Mouse (Mus musculus): ENCODE measurements around the gene Hspa5.
"Not testable (repeated sequence)": the region's sequence is repeated elsewhere in the genome, so short reads cannot be mapped to it uniquely, and the experiment has no call there.

Gene Hspa5

GRCm38 (mm10) chr2:34770951-34771350, 819 bp upstream of the Hspa5 start:
- no peak for DNase-seq (ENCODE audit: low spot score in 2 of 2)

DNA sequence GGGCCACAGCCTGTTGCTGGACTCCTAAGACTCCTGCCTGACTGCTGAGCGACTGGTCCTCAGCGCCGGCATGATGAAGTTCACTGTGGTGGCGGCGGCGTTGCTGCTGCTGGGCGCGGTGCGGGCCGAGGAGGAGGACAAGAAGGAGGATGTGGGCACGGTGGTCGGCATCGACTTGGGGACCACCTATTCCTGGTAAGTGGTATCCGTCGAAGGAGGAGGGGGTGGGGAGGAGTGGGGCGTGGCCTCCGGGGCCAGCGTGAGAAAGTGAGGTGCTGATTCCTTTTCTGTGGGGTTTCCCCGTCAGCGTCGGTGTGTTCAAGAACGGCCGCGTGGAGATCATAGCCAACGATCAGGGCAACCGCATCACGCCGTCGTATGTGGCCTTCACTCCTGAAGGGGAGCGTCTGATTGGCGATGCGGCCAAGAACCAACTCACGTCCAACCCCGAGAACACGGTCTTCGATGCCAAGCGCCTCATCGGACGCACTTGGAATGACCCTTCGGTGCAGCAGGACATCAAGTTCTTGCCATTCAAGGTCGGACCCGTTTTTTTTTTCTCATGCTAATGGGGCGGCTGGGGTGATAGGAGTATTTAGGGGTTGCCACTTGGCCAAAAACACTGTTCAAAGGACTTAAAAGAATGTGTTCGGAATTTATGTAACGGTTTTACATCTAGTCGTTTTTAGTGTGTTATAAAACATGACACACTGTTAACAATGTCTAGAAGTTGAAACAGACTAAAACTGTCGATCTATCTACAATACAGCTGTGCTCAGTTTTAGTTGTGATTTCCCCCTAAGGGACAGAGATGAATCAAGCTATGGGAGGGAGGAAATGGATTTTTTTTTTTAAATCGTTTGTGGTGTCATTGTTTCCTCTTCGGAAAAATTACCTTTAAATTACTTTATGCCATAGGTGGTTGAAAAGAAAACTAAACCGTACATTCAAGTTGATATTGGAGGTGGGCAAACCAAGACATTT, 774 bp downstream of the Hspa5 start:
- DNase-seq (ENCODE audit: low spot score in 2 of 2), result no peak

GRCm38 (mm10) chr2:34773673-34774072, 1.9 kb downstream of the Hspa5 start:
- DNase-seq (ENCODE audit: low spot score in 2 of 2), result no peak

DNA sequence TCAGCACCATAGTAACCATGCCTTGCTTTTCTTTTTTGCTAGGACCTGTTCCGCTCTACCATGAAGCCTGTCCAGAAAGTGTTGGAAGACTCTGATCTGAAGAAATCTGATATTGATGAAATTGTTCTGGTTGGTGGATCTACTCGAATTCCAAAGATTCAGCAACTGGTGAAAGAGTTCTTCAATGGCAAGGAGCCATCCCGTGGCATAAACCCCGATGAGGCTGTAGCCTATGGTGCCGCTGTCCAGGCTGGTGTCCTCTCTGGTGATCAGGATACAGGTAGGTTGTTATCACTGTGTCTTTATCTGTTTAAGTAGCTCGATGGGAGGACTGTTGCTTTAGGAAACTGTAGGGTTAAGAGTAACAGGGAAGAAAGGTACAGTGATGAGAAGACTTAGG, 2.7 kb downstream of the Hspa5 start:
- DNase-seq (ENCODE audit: low spot score in 2 of 2), result no peak

GRCm38 (mm10) chr2:34777237-34777868, 5.6 kb downstream of the Hspa5 start:
- no peak for DNase-seq (ENCODE audit: low spot score in 2 of 2)

- no peak for DNase-seq (ENCODE audit: low spot score in 2 of 2)
These were observed 11.6 kb downstream of the Hspa5 start for GRCm38 (mm10) chr2:34783064-34784020.

GRCm38 (mm10) chr2:34784085-34784484, 12.3 kb downstream of the Hspa5 start:
- peak; percentile 35 to 53 for DNase-seq (ENCODE audit: low spot score in 2 of 2)

DNA sequence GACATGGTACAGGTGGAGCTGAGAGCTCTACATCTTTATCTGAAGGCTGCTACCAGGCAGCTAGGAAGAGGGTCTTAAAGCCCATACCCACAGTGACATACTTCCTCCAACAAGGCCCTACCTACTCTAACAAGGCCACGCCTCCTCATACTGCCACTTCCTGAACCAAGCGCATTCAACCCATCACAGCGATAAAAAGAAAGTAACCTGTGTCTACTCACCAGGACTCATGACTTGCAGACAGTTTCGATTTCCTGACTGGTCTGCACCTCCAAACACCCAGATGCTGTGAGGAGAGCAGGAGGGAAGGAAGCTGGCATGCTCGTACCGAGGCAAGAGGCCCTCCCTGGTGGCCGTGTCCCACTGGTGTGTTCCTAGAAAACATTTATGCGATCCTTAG, 18.5 kb downstream of the Hspa5 start:
- DNase-seq (ENCODE audit: low spot score in 2 of 2), result no peak

DNA sequence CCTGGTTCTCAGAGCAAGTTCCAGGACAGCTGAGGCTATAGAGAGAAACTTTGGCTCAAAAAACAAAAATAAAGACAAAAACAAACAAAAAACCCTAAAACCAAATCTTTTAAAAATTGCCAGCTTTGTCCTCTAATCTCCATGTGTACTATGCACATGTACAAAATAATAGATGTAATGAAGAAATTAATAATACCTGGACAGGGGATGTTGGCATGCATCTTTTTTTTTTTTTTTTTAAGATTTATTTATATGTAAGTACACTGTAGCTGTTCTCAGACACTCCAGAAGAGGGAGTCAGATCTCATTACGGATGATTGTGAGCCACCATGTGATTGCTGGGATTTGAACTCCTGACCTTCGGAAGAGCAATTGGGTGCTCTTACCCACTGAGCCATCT, 20.8 kb downstream of the Hspa5 start:
- DNase-seq (ENCODE audit: low spot score in 2 of 2), result not testable (repeated sequence)

GRCm38 (mm10) chr2:34794511-34794910, 22.7 kb downstream of the Hspa5 start:
- no peak for DNase-seq (ENCODE audit: low spot score in 2 of 2)

DNA sequence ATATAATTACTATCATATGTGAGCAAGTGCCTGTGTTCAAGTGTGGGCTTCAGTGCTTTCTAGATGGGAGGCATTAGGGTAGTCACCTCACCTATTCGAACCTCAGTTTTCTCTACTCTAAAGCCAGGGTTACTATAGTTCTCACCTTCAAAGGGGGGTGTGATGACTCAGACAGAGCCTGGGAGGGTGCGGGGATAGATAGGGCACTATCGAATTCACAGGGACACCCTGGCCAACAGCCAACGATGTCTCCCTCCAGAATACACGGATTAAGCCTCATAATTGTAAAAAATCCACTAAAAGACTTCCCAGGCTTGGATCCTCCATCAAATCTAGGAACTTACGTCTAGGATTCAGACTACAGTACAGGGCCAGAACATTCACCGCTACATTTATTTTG, 23.7 kb downstream of the Hspa5 start:
- DNase-seq (ENCODE audit: low spot score in 2 of 2), result no peak

GRCm38 (mm10) chr2:34799357-34800256, 27.8 kb downstream of the Hspa5 start, which contains the start of gene Rabepk:
Gene Rabepk, minus strand, starts transcription at chr2:34799912.
- DNase-seq (ENCODE audit: low spot score in 2 of 2), result peak; percentile 68 to 75

DNA sequence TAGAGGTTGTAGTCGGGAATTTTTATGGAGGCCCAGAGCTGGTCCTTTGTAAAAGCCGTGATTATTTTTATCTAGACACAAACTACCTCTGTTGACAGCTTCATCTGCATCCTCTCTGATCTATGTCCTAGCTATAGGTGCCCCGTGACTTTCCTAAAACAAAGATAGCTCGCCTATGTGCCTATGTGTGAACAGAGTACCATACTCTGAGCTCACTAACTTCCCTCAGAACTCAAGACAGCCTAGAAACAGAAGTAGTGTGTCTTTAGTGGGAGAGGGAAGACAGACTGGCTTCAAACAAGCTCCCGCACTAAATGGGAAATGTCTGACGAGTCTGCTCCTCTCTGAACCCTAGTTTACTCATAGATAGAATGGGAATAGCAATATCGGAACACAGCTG, 28.6 kb downstream of the Hspa5 start:
- no peak for DNase-seq (ENCODE audit: low spot score in 2 of 2)

DNA sequence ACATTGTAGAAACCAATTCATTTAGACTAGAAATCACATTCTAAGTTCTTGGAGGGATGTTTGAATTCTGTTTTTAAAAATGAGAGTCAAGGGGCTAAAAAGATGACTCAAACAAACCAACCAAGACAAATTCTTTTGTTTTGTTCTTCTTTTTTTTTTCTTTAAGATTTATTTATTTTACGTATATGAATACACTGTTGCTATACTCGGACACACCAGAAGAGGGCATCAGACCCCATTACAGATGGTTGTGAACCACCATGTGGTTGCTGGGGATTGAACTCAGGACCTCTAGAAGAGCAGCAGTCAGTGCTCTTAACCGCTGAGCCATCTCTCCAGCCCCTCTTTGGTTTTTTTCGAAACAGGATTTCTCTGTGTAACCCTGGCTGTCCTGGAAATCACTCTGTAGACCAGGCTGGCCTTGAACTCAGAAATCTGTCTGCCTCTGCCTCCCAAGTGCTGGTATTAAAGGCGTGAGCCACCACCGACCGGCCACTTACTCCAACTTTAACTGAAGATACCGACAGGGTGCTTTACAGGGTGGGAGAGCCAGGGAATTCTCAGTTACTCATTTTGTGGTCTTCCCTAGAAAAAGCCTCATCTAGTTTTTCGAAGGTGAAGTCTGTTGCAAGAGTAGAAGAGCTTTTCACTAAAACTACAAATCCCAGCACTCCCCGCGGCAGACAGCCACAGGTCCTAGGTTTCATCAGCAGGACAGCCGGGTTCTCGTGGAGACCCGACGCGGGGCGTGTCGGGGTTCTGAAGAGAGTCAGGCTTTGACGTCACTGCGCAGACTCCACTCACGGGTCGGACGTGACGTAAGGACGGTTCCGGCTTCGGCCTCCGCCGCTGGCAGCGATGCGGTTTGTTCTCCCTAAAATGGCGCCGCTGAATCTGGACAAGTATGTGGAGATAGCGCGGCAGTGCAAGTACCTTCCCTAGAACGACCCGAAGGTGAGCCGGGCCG, 30.0 kb downstream of the Hspa5 start:
- DNase-seq (ENCODE audit: low spot score in 2 of 2), result peak; percentile 98 to 99

- DNase-seq (ENCODE audit: low spot score in 2 of 2), result peak; percentile 24 to 29
These were observed 30.9 kb downstream of the Hspa5 start for GRCm38 (mm10) chr2:34802565-34803245.

DNA sequence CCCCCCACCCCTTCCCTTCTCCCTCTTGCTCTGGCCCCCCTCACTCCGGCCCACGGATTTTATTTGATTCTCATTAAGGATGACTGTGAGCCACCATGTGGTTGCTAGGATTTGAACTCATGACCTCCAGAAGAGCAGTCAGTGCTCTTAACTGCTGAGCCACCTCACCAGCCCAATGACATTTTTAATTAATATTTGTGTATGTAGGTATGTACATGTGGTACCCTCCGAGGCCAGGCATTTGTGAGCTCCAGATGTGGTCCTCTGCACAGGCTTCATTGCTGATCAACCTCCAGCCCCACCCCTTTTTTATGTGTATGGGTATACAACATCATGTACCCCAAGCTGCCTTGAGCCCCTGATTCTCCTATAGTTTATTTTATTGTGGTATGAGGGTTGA, 32.0 kb downstream of the Hspa5 start:
- no peak for DNase-seq (ENCODE audit: low spot score in 2 of 2)

- no peak for DNase-seq (ENCODE audit: low spot score in 2 of 2)
These were observed 32.4 kb downstream of the Hspa5 start for GRCm38 (mm10) chr2:34804172-34804571.

DNA sequence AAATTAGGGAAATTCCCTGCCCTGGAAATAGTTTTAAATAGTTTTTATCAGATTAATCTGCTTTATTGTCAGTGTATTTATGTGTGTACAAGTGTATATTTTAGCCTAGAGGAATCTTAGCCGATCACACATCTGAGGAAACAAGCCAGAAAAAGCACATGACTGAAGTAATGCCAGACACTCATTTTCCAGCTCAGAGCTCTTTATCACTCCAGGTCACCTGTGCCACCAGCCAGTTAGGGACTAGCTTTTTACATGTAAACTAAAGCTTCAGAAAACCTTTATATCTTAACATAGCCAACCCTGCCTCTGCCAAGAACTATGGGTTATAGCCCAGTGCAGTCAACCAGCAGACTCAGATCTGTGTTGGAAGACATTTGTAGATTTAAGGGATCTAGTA, 33.0 kb downstream of the Hspa5 start:
- DNase-seq (ENCODE audit: low spot score in 2 of 2), result no peak

DNA sequence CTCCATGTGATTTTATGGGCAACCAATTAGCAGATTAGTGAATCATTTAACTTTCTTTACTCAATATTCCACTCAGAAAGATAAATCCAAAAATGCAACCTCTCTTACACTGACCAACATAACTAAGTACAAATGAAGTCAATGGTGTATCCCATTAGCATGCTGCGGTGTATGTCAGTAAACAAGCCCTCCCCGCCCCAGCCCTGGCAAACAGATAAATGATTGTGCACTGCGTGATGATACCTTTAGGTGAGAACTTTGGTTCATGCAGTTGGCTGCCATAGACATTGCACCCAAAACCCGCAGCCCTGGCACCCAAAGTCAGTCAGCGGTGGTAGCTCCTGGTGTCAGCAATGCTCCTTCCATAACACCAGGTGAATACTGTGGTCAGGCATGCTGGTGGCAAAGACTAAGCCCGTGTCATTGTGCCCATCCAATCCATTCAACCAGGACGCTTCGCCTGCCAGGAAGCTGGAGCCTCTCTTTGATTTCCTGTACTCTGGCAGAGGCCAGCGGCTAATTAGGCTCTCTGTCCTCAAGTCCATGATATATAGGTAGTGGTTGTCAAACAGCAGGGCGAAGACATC, 33.7 kb downstream of the Hspa5 start:
- no peak for DNase-seq (ENCODE audit: low spot score in 2 of 2)

All from right cerebral cortex, adult 2 months (tissue).